Mouse (Mus musculus): Measurements from ENCODE around the gene Trhde. TPM values are rescaled to one million over a fixed set of nuclear protein-coding genes. Genes with fewer than 3 reads are reported as not detected.

Trhde gene
- 3.1 and 3.7 TPM in 2 replicates for polyA plus RNA-seq (2012; rRNA removed)

DNA sequence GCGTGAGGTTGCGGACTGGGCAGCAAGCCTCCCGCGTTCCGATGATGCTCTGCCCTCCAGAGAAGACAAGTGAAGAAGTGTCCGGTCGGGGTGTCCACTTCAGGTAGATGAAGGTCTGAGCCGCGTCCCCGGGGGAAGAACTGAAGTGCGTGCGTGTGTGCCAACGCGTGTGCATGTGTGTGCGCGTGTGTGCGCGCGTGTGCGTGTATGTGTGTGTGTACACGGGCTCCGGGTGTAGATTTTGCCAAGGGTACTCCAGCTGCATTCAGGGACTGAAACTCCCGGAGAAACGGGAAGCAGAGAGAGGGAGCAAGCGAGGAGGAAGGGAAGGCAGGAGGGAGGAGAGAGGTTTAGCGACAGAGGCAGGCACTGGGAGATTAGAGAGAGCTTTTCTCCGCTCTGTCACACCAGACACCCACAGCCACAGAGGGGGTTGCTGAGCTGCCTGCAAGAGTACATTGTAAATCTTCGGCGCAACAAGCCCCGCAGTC lies at the start of gene Trhde:
TSS of gene Trhde (minus strand) at position 147 of the 491 bp plus-strand sequence.

